Mouse (Mus musculus): Measurements from ENCODE around the gene Hhipl1.

Hhipl1 gene

GRCm38 (mm10) chr12:108313244-108313772 is 7.2 kb downstream of the Hhipl1 start:
- DNase-seq (ENCODE audit: low spot score): no peak

GRCm38 (mm10) chr12:108315818-108316217 is 9.7 kb downstream of the Hhipl1 start:
- no peak for DNase-seq (ENCODE audit: low spot score)

- DNase-seq (ENCODE audit: low spot score): no peak
Measured at GRCm38 (mm10) chr12:108316655-108317054, 10.6 kb downstream of the Hhipl1 start.

GRCm38 (mm10) chr12:108317201-108317738 is 11.2 kb downstream of the Hhipl1 start:
- no peak for DNase-seq (ENCODE audit: low spot score)

GRCm38 (mm10) chr12:108317826-108318430 is 11.9 kb downstream of the Hhipl1 start:
- DNase-seq (ENCODE audit: low spot score): no peak

GRCm38 (mm10) chr12:108318499-108318898 is 12.4 kb downstream of the Hhipl1 start:
- no peak for DNase-seq (ENCODE audit: low spot score)

GRCm38 (mm10) chr12:108320096-108320495 is 14.0 kb downstream of the Hhipl1 start:
- no peak for DNase-seq (ENCODE audit: low spot score)

- DNase-seq (ENCODE audit: low spot score): no peak
Measured at GRCm38 (mm10) chr12:108326401-108326800, 20.3 kb downstream of the Hhipl1 start.

GRCm38 (mm10) chr12:108327889-108328491 is 21.9 kb downstream of the Hhipl1 start:
- peak; percentile 45 for DNase-seq (ENCODE audit: low spot score)

- peak; percentile 63 for DNase-seq (ENCODE audit: low spot score)
Measured at GRCm38 (mm10) chr12:108333056-108333455, 27.0 kb downstream of the Hhipl1 start.

GRCm38 (mm10) chr12:108333481-108333882 is 27.4 kb downstream of the Hhipl1 start:
- DNase-seq (ENCODE audit: low spot score): no peak

- DNase-seq (ENCODE audit: low spot score): peak; percentile 100
Measured at GRCm38 (mm10) chr12:108333895-108334445, 27.9 kb downstream of the Hhipl1 start, which contains the start of gene Cyp46a1. TSS of gene Cyp46a1 (plus strand) at chr12:108334381.

- no peak for DNase-seq (ENCODE audit: low spot score)
Measured at GRCm38 (mm10) chr12:108334529-108334928, 28.5 kb downstream of the Hhipl1 start.

GRCm38 (mm10) chr12:108338572-108339190 is 32.6 kb downstream of the Hhipl1 start:
- DNase-seq (ENCODE audit: low spot score): no peak

- DNase-seq (ENCODE audit: low spot score): no peak
Measured at GRCm38 (mm10) chr12:108348151-108348550, 42.1 kb downstream of the Hhipl1 start.

GRCm38 (mm10) chr12:108349026-108349425 is 43.0 kb downstream of the Hhipl1 start:
- no peak for DNase-seq (ENCODE audit: low spot score)

GRCm38 (mm10) chr12:108350931-108351330 is 44.9 kb downstream of the Hhipl1 start:
- no peak for DNase-seq (ENCODE audit: low spot score)

GRCm38 (mm10) chr12:108352371-108353136 is 46.5 kb downstream of the Hhipl1 start:
- DNase-seq (ENCODE audit: low spot score): no peak

GRCm38 (mm10) chr12:108354284-108354683 is 48.2 kb downstream of the Hhipl1 start:
- no peak for DNase-seq (ENCODE audit: low spot score)

- no peak for DNase-seq (ENCODE audit: low spot score)
Measured at GRCm38 (mm10) chr12:108355271-108355670, 49.2 kb downstream of the Hhipl1 start.

- no peak for DNase-seq (ENCODE audit: low spot score)
Measured at GRCm38 (mm10) chr12:108355986-108356385, 49.9 kb downstream of the Hhipl1 start.

GRCm38 (mm10) chr12:108363796-108364195 is 57.7 kb downstream of the Hhipl1 start:
- peak; percentile 79 for DNase-seq (ENCODE audit: low spot score)

All from layer of hippocampus, adult 9-10 months (tissue).